Mouse (Mus musculus) lung, adult 2 months (tissue): ENCODE data around the gene Ebf4. TPM values are rescaled to one million over a fixed set of nuclear protein-coding genes. Genes with fewer than 3 reads are reported as not detected.
A peak's percentile ranks its signal among the peaks of the same experiment; 100 is the strongest.

Source experiments
- DNase-seq: peaks from one replicate; pipeline ENCODE4 v3.0.0; 2022
- H3K4me1 ChIP-seq: fragments of 200-500 bp; 2 replicates; pipeline ENCODE4 v1.6.1; 2011; ENCODE audit warnings: low read length; ENCODE audit not compliant: control insufficient read depth, insufficient read depth
- H3K4me3 ChIP-seq: fragments of 200-500 bp; replicated peaks from 2 replicates; pipeline ENCODE3; 2011; ENCODE audit warnings: low read depth, mild to moderate bottlenecking, control low read depth, low read length; ENCODE audit errors: extremely low read depth
- CTCF ChIP-seq: fragments of 200-500 bp; IDR thresholded peaks from 2 replicates; pipeline ENCODE4 v1.5.1; 2011; ENCODE audit warnings: mild to moderate bottlenecking, low read length, control low read depth; ENCODE audit not compliant: insufficient read depth
- POLR2A ChIP-seq: fragments of 200-500 bp; IDR thresholded peaks from 2 replicates; pipeline ENCODE4 v1.6.1; 2011; ENCODE audit warnings: low read depth, mild to moderate bottlenecking, control low read depth, low read length, borderline replicate concordance; ENCODE audit errors: extremely low read depth
- WGBS: fragments of 180-500 bp; shearing (Covaris S2); methylation state at CpG from one replicate; pipeline ENCODE4 v1.1.7; 2018; 5-methylcytosine and 5-hydroxymethylcytosine counted together
- polyA plus RNA-seq: library from polyadenylated mRNA; depleted of rRNA; stranded (reverse); fragments of >200 nt; gene quantifications from 2 replicates; pipeline ENCODE4 v1.2.3, GENCODE M21; 2012

Gene Ebf4
- polyA plus RNA-seq, 1 experiment: 3.8 TPM

DNA sequence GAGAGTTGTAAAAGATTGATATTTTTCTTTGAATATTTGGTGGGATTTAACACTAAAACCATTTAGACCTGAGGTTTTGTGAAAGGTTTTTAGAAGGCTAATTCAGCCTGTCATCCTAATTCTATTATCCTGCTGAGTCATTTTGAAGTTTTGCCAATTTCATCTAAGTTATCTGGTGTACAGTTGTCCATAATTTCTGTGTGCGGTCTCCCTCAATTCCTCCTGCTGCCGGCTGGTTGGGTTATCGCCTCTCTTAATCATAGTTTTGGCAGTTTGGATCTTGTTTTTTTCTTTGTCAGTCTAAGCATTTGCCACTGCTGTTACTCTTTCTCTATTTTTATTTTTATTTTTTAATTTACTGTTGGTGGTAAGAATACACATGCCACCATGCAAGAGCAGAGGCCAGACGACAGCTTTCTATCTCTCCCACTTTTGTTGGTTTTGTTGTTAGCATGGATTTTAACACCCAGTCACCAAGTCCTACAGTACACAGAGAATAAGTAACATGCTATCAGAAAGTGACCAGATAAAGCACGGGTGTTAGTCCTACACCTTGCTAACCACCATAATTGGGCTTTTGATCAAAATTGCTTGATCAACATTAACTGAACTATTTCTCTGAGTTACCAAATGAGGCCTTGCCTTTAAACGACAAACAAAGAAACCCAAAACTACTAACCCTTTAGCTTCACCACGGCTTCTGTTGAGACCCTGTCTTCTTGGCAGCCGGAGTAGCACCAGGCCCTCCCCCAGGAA, 45.7 kb downstream of the Ebf4 start:
- no peak for TF ChIP-seq POLR2A
- no peak for TF ChIP-seq CTCF
- 80% methylated on average over 8 of the region's 8 CpGs for WGBS
- Histone ChIP-seq H3K4me3 (no peak overlapping the region), H3K4me1 (no peaks in the 10 kb centered on the region)
- DNase-seq: no peak

DNA sequence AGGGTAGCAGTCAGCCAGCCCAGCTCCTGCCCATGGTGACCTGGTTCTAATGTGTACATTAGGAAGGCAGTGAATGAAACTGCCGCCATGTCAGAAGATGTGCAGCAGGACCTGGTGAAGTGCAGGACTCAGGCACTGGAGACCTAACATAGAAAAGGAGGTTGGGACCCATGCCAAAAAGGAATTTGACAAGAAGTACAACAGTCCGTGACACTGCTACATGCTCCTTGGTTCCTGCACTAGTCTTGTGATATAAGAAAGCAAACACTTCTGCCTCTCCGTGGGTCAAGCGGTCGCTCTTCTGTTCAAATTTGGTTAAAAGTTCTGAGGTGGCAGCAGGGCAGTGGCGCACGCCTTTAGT, 46.2 kb downstream of the Ebf4 start:
- Histone ChIP-seq H3K4me3 (no peak overlapping the region), H3K4me1 (no peaks in the 10 kb centered on the region)
- WGBS: 73% methylated on average over 7 of the region's 7 CpGs
- DNase-seq: no peak
- TF ChIP-seq POLR2A: no peak

DNA sequence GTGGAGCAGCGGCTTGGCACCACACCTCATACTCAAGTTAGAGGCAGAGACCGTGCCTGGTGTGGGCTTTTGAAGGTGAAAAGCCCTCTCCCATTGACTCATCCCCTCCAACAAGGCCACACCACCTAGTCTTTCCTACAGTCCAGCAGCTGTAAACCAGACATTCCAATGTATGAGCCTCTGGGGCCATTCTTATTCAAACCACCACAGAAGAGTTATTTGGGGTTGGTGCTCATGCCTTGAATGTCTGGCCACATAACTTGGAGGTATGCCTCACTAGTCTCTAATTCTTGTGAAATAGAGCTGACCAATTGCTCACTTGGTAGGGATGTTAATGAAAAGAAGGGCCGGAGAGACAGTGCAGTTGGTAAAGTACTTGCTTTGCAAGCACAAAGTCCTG, 55.4 kb downstream of the Ebf4 start:
- no peaks in the 10 kb centered on the region for H3K4me1 ChIP-seq
- TF ChIP-seq CTCF (no peak), POLR2A (no peak)
- no peak for DNase-seq
- no peak overlapping the region for H3K4me3 ChIP-seq
- 86% methylated on average over 3 of the region's 3 CpGs for WGBS

DNA sequence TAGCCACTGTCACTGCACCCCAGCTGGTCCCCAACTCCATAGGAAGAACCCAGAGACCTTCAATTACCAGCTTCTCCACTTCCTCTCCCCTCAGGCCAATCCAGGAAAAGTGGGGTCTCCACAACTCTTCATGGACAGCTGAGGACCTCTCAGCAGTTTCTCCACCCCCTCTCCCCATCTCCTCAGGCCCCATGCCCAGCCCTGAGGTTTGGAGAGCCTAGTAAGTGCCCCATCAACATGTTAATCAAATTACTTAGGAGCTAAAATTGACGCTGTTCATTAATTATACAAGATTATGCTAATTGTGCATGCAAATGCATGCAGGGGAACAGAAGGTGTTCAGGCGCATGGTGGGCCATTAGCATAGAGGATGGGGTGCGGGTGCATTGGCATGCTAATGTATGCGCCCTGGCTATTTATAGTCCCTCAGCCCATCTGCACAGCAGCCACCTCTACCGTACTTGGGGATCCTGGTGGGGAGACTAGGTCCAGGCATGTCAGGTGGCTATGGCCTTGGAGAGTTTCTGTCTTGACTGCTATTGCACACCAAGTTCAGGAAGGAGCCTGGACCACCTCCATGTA, 56.9 kb downstream of the Ebf4 start:
- no peak overlapping the region for H3K4me3 ChIP-seq
- no peaks in the 10 kb centered on the region for H3K4me1 ChIP-seq
- 57% methylated on average over 5 of the region's 5 CpGs for WGBS
- DNase-seq: no peak
- TF ChIP-seq POLR2A: no peak
- no peak for TF ChIP-seq CTCF

DNA sequence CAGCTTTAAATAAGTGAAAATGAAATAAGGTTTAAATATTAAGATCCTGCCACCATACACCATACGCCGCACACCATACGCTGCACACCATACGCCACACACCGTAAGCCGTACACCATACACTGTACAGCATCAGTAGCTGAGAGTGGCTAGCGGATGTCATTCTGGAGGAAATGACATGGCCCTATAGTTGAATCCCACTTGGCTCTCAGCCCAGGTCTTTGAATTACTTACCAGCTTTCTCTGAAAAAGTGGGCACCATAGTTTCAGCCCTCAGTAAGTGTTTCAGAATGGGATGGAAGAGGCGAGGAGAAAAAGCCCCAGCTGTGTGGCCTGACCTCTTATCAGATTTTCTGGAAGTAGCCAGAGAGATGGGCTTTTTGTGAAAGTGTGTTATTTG, 58.4 kb downstream of the Ebf4 start:
- no peak overlapping the region for H3K4me3 ChIP-seq
- 82% methylated on average over 8 of the region's 8 CpGs for WGBS
- no peak for DNase-seq
- TF ChIP-seq CTCF: no peak
- no peak for TF ChIP-seq POLR2A
- no peaks in the 10 kb centered on the region for H3K4me1 ChIP-seq

DNA sequence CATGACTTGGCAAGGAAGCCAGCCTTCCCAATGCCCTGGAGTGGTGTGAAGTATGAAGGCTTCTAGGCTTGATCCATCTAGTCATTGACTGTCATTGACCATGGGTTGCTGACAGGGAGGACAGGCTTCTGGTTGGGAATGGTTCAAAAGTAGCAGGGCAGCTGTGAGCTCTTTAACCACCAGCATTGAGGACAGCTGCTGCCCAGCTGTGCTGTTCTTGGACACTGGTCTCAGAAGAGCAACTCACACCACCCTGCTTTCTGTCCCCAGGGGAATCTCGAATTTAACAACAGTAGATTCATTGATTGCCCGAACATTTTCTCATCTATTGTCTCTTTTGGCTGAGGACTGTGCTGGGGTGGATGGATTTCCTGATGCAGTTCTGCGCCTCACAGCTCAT, 58.9 kb downstream of the Ebf4 start:
- no peak overlapping the region for H3K4me3 ChIP-seq
- TF ChIP-seq CTCF (no peak), POLR2A (no peak)
- DNase-seq: no peak
- WGBS: 60% methylated on average over 3 of the region's 3 CpGs
- H3K4me1 ChIP-seq: no peaks in the 10 kb centered on the region

DNA sequence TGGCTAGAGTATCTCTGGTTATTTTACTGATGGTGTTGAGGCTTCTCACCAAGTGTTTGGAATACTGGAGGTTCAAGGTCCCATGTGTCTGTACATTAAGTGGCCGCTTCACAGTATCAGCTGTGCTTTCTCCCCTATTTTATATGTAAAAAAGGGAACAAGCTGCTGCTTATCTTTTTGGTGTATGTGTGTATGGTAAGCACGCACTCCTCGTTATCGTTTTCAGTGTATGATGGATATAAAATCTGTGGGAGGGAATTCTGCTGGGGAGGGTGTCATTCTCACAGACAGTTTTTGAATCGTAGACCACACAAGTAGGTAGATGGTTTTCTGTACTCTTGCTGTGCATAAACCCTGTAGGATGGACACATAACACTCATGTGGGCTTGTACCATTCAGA, 62.6 kb downstream of the Ebf4 start:
- no peak overlapping the region for H3K4me3 ChIP-seq
- DNase-seq: no peak
- no peak for TF ChIP-seq POLR2A
- no peak for TF ChIP-seq CTCF
- 93% methylated on average over 5 of the region's 5 CpGs for WGBS
- no peaks in the 10 kb centered on the region for H3K4me1 ChIP-seq

DNA sequence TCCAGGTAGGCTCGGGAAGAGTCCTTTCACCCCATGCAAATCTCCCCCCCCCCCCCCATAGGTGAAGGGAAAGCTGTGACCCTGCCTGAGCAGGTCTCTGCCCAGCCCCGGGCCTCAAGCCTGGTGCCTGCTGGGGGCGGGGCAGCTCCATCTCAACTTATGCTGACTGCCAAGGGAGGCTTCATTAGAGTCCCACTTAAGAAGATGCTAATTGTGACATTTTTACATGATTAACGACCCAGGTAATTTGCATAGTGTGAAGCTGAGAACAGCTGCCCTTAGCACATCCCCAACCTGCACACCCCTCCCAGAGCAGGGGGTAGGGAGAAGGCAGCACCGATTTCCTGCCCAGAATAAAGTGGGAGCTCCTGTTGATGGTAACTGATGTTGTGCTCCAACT, 63.9 kb downstream of the Ebf4 start:
- WGBS: 23% methylated on average over 5 of the region's 5 CpGs

DNA sequence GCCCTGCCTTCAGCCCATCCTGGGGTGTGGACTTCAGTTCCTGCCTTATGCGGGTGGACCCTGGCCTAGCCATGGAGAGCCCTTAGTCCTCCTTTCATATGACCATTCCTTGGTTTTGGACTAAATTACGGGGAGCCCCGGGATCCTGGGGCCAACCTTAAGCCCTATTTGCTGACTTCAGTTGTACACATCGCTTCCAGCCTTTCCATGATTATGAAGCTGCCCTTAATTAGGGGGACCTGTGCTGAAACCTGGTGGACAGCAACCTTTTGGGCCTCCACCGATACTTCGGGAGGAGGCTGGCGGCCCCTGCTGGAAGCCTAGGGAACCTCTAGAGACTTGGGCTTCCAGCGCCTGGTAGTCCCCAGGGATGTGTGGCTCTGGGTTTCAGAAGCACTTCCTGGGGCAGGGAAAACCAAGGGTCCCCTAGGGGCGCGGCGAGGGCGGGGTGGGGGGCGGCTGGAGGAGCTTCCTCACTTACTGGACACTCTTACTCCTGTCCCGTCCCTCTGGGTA, 67.6 kb downstream of the Ebf4 start:
- DNase-seq: peak; percentile 27
- Histone ChIP-seq H3K4me1 (no peaks in the 10 kb centered on the region), H3K4me3 (no peak overlapping the region)
- WGBS: 5% methylated on average over 14 of the region's 14 CpGs
- TF ChIP-seq POLR2A (no peak), CTCF (peak; percentile 38)

More for the DNA sequence above, 63.9 kb downstream of the Ebf4 start:
- Histone ChIP-seq H3K4me3 (no peak overlapping the region), H3K4me1 (no peaks in the 10 kb centered on the region)
- DNase-seq: no peak
- TF ChIP-seq CTCF: no peak
- no peak for TF ChIP-seq POLR2A
